Mouse (Mus musculus) layer of hippocampus, adult 11-12 months (tissue): ENCODE data around the gene Slc35e3.
"Not testable (repeated sequence)": the region's sequence is repeated elsewhere in the genome, so short reads cannot be mapped to it uniquely, and the experiment has no call there.

Experiments used
- DNase-seq: peaks from one replicate; pipeline ENCODE4 v3.0.0; 2022; ENCODE audit warnings: low spot score

The Slc35e3 gene

DNA sequence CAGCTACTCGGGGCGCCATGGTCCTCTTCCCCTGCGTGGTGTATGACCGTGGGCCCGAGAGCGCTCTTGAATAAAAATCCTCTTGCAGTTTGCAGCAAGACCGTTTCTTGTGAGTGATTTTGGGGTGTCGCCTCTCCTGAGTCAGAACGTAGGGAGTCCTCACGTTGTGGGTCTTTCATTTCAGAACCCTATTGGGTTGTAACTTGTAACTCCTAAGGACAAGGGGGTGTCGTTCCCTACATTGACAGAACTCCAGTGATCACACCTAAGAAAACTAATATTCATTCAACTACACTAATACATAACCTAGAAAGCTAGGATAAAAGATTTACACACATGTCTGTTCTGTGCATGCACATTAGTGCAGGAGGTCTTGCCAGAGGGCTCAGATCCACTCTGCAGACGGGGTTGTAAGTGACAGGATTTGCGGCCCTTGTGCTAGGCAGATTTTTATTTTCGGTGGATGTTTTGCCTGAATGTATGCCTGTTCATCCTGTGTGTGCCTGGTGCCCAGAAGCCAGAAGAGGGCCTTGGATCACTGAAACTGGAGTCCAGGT lies 3.7 kb upstream of the Slc35e3 start:
- DNase-seq = no peak

DNA sequence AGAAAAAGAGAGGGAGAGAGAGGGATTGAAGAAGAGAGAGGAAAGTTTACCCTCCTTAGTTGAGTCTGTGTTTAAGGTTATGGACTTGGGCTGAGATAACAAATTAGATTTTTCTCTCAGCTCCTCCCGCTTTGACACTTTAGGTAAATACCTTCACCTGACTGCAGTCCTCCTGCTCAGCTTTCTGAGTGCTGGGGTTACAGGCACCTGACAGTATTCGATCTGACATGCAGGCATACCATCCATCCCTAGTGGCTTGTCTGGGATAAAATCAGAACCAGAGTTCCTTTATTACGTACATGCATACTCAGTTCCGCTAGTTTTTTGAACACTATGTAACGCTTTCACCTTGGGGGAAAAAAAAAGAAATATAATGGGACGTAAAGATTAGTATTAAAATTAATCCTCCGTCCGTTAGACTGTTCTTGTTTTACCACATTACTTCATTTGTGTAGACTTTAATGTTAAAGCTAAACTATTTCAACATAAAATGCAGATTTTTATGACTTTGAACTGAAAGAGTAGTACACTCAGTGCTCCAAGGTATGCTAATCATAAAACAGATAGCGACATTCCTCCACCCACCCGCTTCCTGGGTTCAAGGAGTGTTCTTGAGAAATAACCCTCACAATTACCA lies 3.0 kb upstream of the Slc35e3 start:
- no peak for DNase-seq

DNA sequence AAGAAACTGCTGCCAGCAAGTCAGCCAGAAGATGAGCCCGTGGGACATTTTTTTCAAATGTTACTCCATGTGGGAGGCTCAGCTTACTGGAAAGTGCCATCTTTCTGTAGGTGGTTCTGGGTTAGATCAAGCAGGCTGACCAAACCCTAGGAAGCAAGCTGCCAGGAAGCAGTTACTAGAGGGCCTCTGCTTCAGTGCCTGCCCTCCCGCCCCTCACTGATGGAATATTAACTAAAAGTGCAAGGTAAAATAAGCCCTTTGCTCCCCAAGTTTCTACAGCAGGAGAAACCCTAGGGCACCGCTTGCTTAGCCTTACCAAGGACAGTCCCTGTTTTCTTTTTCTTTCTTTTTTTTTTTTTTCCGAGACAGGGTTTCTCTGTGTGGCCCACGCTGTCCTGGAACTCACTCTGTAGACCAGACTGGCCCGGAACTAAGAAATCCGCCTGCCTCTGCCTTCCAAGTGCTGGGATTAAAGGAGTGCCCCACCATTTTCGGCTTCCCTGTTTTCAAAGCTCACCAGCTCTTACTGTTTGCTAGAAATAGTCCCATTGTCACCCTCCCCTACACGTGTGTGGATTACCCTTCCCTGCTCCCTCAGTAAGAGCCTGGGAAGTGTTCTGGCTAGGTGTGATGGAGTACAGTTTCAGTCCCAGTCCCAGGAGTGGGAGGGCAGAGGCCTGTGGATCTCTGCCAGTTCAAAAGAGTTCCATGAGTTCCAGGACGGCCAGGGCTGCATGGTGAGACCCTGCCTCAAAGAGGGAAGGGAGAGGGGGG lies 2.3 kb upstream of the Slc35e3 start:
- no peak for DNase-seq

DNA sequence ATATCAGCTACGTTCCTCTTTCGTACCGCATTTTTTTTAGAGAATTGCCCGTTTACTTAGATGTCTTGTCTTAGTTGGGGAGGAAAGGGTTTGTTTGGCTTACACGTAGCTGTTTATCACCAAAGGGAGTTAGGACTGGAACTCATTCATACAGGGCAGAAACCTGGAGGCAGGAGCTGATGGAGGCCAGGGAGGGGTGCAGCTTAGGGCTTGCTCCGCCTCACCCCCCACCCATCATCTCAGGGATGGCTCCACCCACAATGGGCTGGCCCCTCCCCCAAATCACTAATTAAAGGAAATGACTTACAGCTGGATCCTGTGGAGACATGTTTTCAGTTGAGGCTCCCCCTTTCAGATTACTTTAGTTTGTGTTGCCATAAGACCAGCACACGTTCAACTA lies 1.5 kb upstream of the Slc35e3 start:
- DNase-seq = no peak

DNA sequence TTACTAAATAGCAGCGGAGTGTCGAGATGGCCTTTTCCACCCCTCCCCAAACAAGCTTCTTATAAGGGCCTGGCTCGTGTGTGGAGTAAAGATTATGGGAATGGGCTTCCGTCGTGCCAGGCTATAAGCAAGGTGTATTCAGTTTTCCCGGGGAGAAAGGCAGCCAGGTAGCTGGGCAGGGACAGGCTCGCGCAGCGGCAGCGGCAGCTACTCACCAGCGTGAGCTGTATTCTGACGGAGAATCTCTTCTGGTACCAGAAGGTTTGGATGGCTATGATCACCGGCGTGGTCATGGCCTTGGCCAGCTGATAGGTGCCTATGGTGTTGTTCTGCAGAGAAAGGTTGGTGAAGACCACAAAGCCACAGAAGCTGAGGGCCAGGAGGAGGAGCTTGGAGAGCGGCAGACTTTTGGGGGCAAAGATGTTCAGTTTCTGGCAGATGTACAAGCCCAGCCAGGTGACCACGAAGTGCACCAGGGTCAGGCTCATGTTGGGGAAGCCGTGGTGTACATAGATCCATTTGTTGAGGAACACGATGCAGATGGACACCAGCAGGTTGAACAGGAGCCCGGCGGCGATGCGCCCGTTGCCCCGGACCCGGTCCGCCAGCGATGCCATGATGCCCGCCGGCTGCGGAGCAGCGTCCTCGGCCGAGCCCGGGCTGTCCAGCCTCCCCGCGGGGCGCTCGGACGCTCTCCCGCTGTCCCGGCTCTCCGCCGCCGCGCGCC lies 432 bp downstream of the Slc35e3 start:
- DNase-seq = not testable (repeated sequence)

DNA sequence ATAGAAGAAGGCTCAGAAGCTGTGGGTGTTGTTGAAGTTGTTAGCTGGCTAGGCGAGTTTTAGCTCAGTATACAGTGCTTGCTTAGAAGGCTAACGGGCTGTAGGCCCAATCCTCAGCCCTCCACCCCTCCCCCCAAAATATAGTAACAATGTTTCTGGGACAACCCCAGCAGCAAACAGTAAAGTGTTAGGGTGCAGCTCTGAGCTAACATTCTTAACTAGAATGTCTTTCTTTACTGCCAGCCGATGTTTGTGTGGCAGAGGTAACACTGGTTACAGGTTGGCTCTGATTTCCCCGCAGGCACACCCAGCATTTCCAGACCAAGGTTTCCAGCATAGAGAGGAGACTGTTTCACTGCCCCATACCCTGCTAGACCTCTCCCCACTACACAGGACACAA lies 2.2 kb downstream of the Slc35e3 start:
- DNase-seq = no peak

DNA sequence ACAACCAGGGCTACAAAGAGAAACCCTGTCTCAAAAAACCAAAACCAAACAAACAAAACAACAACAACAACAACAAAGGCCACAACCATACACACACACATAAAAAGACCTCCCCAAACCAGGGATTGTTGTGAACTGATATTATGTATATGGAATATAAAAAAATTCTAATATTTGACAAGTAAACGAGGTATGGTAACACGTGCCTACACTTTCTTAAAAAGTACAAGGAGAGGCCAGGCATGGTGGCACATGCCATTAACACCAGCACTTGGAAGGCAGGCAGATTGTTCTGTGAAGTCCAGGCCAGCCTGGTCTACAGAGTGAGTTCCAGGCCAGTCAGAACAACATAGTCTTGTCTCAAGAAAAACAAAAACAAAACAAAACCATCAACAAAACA lies 3.0 kb downstream of the Slc35e3 start:
- DNase-seq = no peak

DNA sequence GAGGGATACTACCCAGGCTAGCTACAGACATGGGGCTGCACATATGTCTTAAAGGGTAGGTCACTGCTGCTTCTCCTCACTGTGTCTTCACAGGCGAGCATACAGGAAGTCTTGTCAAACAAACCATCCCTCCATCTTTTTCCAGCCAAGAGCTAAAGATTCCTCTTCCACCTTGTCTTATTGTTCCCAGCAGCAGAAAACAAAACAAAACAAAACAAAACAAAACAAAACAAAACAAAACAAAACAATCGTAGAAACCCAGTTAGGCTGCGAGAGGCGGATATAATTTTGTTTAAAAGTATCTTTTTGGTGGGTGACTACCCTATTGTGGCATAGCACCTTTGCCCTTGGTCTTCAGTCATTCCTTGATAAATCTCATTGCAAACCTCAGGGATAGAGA lies 3.5 kb downstream of the Slc35e3 start:
- no peak for DNase-seq

DNA sequence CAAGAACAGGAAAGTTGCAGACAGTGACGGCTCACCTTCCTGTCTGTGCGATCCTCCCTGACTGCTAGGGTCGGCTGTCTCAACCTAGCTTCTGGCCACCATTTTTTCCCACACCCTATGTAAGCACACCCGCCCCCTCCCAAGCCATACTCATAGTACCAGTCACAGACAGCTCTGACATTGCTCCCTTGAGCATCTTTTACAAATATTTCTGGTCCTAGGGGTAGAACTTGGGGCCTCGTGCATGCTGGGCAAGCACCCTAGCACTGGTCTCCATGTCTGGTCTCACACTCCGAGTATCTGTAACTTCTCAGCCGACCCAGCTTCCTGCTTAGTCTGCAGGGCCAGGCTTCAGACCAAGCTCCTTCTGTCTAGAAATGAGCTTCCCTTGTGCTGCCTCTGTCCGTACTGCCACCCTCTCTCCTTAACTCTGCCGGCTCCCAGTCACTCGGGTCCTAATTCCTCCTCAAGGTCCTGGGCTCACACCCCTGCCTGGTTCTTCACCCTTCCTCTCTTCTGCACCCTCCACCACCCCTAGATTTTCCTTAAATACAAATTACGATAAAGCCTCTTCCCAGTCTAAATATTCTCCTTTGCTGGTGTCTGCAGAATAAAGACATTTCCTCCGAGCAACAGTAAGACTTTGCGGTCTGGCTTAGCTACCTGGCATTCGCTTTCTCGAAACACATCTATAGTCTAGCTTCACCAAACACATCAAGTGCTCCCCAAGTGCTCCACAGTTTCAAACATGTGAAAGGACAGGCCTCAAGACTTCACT lies 4.3 kb downstream of the Slc35e3 start:
- no peak for DNase-seq

DNA sequence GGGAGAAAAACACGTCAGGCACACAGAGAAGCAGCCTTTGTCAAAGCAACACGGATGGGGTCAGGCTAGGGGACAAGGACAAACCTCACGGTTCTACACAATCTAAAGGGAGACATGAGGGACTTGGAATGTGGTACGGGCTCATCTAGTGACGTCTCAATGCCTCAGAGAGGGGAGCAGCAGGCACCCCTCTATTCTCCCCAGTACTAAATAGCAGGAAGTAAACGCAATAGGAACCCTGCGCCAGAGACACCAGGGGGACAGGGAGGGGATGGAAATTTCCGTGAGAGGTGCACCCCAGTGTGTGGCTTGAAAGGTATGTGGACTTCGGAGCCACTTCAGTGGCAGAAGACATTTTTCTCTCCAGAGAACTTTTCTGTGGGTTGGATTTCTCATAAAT lies 5.2 kb downstream of the Slc35e3 start:
- DNase-seq = no peak

DNA sequence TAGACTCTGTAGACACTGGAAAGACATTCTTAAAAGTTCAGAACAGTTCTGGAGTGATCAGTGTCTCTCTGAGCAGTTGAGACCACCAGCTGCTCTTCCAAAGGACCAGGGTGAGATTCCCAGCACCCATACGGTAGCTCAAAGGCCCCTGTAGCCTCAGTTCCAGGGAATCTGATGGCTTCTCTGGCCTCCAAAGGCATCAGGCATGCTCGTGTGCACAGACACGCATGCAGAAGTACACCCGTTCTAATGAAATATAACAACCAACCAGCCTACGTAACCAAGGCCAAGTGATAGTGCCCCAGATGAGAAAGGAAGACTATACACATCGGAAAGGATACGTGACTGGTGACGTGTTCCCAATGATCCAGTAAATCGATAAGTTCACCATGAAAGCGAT lies 6.0 kb downstream of the Slc35e3 start:
- no peak for DNase-seq

DNA sequence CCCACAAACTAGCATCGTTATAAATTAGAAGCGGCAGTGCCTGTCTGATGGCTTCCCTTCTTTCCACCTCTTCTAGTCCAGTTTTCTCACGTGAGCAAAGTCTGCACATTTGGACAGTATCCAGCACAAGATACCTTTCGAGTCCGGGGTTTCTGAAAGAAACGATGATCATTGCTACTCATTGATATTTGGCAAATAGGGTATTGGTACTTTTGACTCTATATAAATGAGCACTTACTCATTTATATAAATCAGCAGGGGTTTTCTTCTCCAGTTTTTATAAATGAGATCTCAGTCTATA lies 6.6 kb downstream of the Slc35e3 start:
- DNase-seq = no peak

DNA sequence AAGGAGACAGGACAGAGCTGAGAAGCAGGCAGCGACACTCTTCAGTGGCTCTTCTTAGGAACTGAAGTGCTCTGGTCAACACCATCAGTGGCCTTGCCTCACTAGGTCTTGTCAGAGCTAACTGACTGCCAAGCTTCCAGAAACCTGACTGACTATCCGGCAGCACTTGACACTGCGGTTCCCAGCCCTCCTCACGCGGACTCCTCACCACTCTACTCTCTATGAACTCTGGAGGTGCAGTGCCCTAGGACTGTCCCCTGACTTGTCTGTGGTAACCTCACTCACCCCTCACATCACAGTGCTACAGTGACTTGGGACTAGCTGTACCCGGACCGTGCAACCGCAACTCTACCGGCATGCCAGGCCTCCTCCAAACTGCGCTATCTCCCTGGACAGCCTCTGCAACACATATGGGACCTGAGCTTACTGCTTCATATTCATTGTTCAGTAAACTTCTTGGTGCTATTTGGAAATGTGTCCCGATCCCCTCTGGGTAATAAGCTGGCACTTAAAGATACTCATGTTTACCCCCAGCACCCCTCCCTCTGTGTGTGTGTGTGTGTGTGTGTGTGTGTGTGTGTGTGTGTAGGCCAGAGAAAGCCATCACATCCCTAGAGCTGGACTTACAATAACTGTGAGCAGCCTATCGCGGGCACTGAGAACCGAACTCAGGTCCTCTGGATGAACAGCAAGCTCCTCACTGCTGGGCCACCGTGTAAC lies 7.1 kb downstream of the Slc35e3 start:
- DNase-seq = no peak

DNA sequence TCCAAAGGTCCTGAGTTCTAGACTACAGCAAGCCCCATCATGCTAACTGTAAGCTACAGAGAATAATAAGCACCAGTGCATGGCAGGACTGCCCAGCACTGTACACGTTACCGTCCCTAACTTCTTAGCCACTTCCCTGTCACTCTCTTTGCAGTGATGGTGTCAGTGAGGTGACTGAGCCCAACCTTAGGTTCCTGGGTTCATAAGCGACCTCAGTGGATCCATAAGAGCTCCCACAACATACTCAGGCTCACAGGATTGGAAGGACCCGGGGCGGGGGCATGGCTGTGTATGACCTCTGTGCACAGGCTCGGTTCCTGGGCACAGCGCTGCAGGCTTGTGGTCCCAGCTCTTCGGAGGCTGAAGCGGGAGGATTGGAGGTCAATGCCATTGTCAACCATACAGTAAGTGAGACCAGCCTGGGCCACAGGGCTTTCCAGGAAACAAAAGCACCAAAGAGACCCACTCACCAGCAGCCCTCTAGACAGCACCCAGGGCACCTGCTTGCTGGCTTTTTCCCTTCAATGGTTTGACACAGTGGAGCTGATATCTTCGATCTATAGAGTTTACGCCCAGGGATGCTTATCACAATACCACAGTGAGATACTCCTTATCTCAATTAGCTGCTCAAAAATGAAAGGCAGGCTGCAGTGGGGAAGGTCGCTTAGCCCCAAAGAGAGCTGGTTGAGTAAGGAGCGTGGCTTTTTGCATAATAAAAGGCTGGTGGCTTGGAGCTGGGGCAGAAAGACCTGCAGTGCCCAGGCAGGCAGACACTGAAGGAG lies 7.8 kb downstream of the Slc35e3 start:
- no peak for DNase-seq

DNA sequence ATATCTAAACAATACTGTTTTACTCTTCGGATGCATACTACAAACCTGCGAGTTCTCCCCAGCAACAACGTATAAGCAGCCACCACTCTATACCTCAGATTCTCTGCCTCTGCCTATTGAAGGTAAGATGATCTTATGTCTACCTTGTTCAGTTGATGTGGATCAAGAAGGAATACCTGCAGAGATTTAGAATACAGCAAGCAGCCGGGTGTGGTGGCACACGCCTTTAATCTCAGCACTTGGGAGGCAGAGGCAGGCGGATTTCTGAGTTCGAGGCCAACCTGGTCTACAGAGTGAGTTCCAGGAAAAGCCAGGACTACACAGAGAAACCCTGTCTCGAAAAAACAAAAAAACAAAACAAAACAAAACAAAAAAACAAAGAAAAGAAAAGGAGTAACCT lies 8.7 kb downstream of the Slc35e3 start:
- not testable (repeated sequence) for DNase-seq

DNA sequence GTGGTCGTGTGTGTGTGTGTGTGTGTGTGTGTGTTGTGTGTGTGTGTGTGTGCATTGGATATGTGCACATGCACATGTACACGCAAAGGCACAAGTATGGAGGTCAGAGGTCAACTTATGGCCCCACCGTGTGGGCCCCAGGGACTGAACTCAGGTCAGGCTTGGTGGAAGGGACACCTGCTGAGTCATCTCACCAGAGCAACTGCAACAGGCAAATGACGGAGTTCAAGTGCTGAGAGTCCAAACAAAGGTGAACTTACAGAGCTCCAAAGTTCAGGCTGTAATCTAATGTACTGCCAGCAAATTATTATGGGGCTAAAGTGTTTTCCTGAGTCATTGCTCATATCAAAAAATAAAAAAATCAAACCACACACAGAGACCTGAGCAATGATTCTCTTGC lies 9.1 kb downstream of the Slc35e3 start:
- DNase-seq = no peak

DNA sequence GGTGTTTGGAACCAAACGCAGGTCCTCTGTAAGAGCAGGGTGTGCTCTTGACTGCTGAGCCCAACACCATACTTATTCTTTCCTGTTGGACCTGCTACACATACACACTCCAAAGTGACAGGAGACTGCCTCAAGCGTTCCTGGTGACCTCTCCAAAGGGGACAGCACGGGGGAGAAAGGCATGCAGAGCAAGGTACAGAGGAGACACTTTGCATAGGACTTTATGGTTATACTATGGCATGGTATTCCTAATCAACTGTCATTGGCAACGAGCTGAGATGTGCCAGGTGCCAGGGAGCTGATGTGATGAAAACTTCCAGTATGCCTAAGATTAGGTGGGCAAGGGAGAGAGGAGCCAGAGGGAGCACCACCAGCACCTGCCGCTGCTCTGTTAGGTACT lies 9.6 kb downstream of the Slc35e3 start:
- DNase-seq = no peak

DNA sequence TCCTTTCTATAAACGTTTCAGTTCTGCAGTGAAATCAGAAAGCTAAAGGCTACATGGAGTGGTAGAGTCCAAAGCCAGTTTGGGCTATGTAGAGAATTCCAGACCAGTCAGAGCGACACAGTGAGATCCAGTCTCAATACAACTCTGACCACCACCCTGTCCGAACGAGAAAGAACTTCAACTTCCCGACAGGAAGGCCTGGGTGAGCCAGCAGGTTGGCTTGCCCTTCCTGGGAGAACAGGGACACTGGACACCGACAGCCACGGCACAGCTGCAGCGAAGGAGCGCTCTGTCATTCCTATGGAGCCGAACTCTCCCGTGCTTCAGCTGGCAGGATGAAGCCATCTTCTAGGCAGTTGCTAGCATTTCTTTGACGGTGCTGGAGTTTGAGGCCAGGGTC lies 10.8 kb downstream of the Slc35e3 start:
- DNase-seq = not testable (repeated sequence)

DNA sequence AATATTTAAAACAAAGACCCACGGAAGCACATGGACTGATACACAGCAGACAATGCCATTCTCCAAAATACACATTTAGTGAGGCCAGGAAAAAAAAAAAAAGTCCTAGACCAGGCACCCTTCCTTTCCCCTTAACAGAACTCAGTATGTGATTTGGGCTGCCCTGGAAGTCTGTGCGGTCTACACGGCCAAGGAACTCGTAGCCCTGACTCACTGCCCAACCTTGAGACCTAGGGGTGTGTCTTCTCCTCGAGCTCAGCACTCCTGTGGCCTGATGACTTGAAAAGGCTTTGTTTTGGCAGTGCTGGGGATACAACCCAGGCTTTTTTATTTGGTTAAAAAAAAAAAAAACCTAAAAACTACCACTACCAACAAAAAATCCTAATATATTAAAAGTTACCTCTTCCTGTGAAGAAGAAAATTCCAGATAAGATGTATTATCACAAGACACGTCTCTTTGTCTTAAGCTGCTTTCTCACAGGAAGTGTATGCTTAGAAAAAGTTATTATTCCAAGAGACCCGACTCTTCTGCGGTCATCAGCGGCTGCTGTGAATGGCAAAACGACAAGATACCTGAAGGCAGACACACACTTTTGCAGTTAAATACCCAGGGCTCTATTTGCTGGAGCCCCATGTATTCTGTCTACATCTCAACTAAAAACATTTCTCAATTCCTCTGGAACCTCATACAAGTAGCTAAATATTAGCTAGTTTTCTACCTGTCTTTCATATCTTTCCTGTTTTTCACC lies 11.9 kb downstream of the Slc35e3 start:
- DNase-seq = not testable (repeated sequence)

DNA sequence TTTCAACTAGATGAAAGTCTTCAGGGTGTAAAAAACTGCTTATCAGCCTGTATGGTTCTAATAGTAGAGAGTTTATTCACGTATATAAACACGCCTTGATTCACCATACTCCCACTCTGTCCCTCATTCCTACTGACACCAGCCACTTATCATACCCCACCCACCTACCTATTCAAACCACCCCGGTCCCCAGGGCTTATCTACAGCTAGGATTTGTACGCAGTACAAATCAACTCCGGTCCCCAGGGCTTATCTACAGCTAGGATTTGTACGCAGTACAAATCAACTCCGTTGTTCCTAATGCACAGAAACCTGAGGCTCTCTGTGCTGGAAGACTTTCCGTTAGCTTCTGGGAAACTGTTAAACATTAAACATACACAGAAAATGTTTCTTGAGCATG lies 12.5 kb downstream of the Slc35e3 start:
- not testable (repeated sequence) for DNase-seq
